Mouse (Mus musculus): ENCODE data around the gene Ccdc182.

GRCm38 (mm10) chr11:88264889-88265288, 29.0 kb upstream of the Ccdc182 start:
- TF ChIP-seq CTCF (conservative IDR thresholded peaks at IDR 0.05; ENCODE audit: low read length) = no peak
- no peak for TF ChIP-seq POU5F1 (IDR thresholded peaks at IDR 0.05; ENCODE audit: borderline replicate concordance, low read length)
- no peak for TF ChIP-seq NANOG (IDR thresholded peaks at IDR 0.05; ENCODE audit: borderline replicate concordance, low read length)
